Mouse (Mus musculus) left cerebral cortex, postnatal 36 days (tissue): Measurements from ENCODE around the gene Nme4. TPM values are rescaled to one million over a fixed set of nuclear protein-coding genes. Genes with fewer than 3 reads are reported as not detected.

Source experiments
- DNase-seq, 2 experiments: peaks; one replicate each; pipeline ENCODE4 v3.0.0; 2021 to 2022; ENCODE audit warnings: low spot score in 2 of 2, mixed read lengths in 1 of 2
- intact Hi-C: fragments of 180-260 bp; cut with DNase I; formaldehyde crosslinking; loops from one replicate; pipeline ENCODE4 v1.15.1; 2025
- total RNA-seq, 2 experiments: library from RNA; stranded (reverse); gene quantifications; 2 replicates each; pipeline ENCODE4 v1.2.3; 2021

Nme4 gene
- 1 to 10 TPM; 3.5 to 4.4 TPM for total RNA-seq

DNA sequence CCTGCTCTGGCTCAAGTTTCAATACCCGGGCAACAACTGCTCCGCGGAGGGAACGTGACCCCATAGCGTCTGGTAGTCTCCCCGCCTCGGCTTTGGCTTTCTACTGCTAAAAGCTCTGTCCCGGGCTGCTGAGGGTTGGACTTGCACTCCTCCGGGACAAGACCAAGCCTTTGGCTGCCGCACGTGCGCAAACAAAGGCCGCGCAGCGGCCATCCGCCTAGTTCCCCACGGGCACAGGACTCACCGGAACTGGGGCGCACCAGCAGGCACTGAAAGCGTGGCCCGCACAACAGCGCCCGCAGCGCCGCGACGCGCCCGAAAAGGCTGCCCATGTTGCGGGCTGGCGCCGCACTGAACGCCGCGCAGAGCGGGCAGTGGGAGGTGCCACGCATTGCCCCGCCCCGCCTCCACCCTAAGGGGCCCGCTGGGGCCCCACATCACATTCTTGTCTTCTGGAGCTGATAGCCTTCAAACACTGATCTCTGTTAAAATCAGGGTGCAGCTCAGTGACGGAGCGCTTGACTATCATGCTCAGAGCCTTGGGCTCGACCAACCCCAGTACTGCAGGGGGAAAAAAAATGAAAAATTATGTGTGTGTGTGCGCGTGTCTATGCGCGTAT is at the start of gene Nme4:
Gene Nme4 (minus strand): TSS at position 482 of the 620 bp plus-strand sequence.
- peak; percentile 68 to 75 for DNase-seq
- intact Hi-C loops = loop anchor here (10.0 kb wide), 1 partner anchor 210 kb away; the partner anchor contains the start of gene Wfikkn1

DNA sequence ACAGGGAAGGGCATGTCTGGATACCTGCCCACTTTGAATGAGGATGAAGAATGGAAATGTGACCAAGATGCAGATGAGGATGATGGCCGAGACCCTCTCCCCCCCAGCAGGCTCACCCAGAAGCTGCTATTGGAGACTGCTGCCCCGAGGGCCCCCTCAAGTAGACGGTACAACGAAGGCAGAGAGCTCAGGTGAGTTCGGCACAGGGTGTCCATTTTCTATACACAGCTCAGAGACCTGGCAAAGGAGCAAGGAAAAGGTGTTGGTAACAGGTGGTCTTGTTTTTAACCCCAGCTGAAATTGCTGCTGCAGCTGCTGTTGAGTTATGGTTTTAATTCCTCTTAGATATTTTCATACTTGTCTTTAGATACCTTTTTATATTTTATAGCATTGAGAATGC is 48.0 kb upstream of the Nme4 start:
- DNase-seq = no peak
- intact Hi-C loops = no loop called here

DNA sequence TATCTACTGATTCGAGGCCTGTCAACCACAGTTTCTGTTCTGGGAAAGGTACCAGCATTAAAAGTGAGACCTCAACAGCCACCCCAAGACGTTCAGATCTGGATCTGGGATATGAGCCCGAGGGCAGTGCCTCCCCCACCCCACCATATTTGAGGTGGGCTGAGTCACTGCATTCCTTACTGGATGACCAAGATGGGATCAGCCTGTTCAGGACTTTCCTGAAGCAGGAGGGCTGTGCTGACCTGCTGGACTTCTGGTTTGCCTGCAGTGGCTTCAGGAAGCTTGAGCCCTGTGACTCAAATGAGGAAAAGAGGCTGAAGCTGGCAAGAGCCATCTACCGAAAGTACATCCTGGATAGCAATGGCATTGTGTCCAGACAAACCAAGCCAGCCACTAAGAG is 47.4 kb upstream of the Nme4 start:
- no peak for DNase-seq
- intact Hi-C loops = no loop called here

DNA sequence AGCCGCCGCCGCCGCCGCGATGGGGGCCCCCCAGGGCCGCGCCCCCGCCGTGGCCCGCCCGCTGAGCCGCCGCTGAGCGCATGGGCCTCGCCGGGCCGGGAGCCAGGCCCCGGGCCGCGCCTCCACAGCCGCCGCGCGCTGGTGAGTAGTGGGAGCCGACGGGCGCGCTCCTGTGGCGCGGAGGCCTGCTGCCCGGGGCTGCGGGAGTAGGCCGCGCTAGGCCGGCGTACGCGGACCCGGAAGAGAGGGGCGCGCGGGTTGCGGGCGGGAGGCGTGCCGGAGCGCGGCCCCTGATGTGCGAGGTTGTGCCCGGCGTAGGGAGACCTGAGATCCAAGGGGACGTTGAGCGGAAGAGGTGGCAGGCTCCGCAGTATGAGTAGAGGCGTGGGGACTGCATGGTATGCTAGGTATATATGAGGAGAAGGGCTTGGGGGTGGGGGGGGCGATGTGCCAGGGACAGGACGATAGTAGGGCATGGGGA is 43.5 kb upstream of the Nme4 start:
- no peak for DNase-seq
- intact Hi-C loops = loop anchor here (5.0 kb wide), 1 partner anchor 103 kb away; the partner anchor contains the start of gene Fam234a

DNA sequence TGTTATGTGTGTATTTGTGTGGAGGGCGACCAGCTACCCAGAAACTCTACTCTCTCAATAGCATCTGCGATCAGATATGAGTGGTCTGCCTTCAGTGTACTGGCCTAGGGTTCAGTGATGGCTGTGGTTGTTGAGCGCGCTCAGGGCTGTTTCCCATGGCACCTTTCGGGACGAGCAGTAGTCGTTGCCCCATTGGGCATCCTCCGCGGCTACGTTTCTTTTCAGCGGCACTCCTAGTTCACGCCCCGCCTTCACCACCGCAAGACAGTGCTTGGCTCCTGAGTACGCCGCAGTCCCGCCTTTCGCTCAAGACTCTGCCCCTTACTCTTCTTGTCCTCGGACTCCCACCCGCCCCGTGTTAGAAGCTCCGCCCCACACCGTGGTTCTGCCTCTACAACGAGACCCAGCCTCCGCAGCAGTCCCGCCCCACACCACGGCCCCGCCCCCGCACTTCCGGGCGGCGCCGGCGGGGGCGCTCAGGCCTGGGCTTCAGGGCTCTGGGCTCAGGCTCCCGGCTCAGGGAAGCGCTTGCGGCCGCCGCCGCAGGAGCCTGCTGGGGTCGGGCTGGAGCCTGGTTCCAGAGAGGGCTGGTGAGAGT is 42.9 kb upstream of the Nme4 start, which contains the start of gene Axin1:
Gene Axin1 (plus strand): TSS at position 450 of the 598 bp plus-strand sequence.
- intact Hi-C loops = loop anchor here (5.0 kb wide), 1 partner anchor 104 kb away; the partner anchor contains the start of gene Fam234a
- DNase-seq = peak; percentile 91 to 94

DNA sequence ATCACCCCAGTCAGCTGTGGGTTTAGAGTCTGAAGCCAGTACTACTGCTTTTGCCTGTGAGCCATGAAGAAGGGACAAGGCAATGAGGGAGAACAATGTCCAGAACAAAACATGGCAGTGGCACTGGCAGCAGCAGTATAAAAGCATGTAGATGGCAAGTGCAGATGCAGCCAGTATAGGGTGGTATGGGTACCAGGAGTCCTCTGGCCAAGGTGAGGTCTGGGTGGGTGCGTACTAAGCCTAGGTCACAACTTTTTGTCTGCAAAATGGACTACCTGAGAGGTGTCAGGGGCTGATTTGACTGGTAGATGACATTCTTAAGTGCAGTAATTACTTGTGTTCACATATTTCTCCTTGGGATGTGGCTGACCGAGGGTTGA is 42.3 kb upstream of the Nme4 start:
- intact Hi-C loops = loop anchor here (5.0 kb wide), 1 partner anchor 105 kb away; the partner anchor contains the start of gene Fam234a
- DNase-seq = no peak

DNA sequence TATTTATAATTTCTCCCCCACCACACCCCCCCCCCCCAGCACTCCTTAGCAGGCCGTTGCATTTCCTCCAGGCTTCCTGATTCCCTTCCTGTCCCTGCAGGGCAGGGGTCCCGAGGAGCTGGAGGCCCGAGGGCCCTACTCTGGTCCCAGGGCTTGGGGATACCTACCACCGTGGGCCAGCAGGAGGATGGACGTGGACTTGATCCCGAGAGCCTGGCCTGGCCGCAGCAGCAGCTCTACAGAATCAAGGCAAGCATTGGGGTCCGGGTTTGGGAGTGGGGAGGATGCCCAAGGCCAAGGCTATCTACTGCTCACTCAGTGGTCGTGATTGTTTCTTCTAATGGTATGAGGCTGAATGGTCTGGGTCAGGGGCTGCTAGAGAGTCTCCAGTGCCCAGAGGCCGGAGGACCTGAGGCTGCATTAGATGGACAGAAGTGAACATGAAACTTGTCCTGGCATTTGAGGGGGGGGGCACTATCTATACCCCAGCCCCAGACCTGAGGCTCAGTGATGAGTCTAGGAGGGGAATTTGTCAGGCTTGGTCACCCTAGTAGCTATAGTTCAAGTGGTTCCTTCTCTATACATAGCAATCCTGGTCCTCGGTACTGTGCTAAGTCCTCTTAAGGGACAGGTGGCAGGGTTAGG is 41.8 kb upstream of the Nme4 start:
- no peak for DNase-seq
- intact Hi-C loops = loop anchor here (5.0 kb wide), 1 partner anchor 105 kb away; the partner anchor contains the start of gene Fam234a

DNA sequence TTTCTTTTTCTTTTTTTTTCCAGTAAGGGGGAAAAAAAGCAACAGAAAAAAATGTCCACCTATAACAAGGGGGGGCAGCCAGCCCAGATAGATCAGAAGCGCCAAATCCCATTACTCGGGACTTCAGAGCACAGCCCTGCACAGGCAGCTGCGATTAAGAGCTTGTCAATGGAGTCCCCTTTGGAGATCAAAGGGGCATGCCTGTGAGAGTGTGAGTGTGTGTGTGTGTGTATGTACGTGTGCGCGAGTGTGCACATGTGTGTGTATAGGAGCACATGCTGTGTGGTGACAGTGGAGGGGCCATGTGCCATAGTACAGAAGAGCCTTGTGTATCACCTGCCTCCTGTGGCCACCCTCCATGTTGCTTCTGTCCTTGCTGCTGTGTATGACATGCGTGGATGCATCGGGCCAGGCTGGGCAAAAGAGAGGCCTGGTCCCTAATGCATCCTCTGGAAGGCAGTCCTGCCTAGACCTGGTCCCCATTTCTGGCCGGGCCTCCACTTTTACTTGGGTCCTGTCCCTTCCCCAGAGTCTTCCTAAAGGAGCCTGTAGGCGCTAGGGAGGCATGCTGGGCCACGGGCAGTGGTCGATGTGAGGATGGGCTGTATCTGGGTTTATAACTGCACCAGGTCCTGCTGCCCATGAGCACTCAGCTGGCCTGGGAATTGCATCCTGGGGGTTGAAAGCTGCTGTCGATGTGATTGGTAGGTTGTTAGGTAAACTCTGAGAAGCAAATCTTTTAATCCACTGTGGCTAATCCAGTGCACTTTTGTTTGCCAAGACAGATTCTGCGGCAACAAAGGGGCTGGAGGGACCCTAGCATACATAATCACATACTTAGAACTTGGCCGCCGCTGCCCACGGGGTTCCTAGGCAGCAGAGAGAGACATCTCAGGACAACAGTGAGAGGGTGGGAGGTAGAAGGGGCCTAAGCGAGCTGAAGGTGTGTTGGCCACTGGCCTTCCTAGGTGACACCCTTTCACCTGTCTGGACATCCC is 36.8 kb upstream of the Nme4 start:
- no peak for DNase-seq
- intact Hi-C loops = no loop called here

DNA sequence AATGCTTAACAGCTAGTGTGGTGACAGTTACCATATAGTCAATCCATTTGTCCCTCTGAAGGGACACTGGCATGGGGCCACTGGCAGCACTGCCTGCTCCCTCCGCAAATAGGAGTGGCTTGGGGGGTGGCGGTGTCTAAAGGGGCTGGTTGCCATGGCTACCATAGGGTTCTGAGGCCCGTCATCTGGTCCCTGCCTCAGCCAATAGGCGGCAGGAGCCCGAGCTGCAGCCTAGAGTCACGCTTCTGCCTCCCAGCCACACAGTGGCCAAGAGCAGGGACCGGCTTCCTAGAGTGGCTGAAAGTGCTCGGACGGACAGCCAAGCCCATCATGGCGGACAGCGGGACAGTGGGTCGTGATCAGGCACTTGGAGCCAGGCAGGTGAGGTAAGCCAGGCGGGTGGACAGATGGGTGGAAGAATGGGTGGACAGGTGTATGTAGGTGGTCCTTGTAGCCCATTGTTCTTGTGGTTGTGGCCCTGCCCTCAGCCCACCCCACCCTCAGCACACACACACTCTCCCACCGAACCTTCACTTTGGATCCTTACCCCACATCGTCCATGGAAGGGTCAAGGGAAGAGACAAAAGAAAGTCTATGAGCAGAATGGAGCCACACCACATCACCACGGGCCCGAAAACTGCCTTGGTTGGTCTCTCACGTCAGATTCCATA is 35.8 kb upstream of the Nme4 start:
- intact Hi-C loops = no loop called here
- DNase-seq = no peak

DNA sequence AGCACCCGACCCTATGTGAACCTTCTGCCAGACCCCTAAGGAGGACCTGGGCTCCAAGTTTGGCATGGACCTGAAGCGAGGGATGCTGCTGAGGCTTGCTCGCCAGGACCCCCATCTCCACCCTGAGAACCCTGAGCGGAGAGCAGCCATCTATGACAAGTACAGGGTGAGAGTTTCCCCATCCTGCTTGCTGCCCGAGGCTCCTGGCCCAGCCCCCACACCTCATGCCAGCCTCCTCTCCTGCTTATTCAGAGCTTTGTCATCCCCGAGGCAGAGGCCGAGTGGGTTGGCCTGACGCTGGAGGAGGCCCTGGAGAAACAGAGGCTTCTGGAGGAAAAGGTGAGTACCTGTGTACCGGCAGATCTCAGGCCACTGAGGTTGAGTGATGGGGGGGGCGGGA is 29.8 kb upstream of the Nme4 start:
- intact Hi-C loops = no loop called here
- DNase-seq = no peak

DNA sequence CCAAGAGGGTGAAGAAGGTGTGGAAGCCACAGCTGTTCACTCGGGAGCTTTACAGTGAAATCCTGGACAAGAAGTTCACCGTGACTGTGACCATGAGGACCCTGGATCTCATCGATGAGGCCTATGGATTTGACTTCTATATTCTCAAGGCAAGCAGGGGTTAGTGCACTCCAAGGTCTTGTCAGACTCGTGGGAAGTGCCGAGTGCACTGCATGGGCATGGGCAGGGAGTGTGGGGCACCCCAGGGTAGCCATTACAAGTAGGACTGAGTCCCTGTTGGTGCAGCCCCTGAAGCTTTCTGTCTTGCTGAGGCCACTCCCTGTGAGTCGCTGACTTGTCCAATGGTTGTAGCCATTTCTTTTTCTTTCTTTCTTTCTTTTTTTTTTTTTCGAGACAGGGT is 29.2 kb upstream of the Nme4 start:
- intact Hi-C loops = no loop called here
- no peak for DNase-seq

DNA sequence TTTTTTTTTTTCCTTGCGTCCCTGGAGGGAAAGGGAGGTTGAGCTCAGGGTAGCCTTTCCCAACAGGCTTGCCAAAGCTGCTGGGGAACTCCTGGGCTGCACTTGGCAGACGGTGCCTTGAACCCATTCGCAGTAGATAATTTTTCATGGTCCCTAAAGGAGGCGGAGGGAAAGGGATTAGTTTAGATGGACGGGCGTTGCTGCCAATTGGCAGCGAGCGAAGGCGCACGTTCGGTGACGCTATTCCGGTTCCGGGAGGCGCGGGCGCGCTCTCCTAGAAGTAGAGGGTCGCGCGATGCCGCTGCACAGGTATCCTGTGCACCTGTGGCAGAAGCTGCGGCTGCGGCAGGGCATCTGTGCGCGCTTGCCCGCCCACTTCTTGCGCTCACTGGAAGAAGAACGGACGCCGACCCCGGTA is 27.9 kb upstream of the Nme4 start, which contains the start of gene Mrpl28:
Gene Mrpl28 (plus strand): TSS at position 234 of the 418 bp plus-strand sequence.
- intact Hi-C loops = no loop called here
- DNase-seq = peak; percentile 85 to 87

DNA sequence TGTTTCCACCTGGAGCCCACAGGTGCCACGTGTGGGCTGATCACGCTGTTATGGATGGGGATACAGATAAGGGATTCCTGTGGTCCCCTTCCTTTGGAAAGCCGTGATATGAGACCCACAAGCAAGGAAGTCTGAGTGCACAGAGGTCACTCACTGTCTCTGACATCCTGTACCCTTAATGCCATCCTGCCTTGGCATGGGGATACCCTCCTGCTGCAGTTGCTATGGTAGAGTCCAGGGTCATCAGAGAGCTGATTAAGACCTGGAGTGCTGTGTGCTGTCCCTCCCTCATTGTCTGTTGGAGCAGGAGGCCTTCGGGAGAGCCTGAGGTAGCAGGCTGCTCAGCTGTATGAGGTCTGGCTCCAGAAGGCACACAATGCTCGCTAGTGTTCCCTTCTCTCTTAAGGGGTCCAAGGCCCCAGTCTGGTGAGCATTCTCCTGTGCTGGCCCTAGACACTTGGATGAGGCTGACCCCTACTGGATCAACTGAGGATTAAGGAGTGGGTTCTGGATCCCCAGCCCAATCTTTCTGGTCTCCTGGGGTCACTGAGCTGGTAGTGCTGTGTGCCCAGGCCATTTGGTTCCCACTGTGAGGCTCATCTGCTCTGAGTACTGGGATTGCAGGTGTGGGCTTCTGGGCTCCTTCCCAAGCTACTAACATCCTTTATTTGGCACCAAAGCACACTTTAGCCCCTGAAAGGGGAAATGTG is 27.2 kb upstream of the Nme4 start:
- intact Hi-C loops = no loop called here
- no peak for DNase-seq

DNA sequence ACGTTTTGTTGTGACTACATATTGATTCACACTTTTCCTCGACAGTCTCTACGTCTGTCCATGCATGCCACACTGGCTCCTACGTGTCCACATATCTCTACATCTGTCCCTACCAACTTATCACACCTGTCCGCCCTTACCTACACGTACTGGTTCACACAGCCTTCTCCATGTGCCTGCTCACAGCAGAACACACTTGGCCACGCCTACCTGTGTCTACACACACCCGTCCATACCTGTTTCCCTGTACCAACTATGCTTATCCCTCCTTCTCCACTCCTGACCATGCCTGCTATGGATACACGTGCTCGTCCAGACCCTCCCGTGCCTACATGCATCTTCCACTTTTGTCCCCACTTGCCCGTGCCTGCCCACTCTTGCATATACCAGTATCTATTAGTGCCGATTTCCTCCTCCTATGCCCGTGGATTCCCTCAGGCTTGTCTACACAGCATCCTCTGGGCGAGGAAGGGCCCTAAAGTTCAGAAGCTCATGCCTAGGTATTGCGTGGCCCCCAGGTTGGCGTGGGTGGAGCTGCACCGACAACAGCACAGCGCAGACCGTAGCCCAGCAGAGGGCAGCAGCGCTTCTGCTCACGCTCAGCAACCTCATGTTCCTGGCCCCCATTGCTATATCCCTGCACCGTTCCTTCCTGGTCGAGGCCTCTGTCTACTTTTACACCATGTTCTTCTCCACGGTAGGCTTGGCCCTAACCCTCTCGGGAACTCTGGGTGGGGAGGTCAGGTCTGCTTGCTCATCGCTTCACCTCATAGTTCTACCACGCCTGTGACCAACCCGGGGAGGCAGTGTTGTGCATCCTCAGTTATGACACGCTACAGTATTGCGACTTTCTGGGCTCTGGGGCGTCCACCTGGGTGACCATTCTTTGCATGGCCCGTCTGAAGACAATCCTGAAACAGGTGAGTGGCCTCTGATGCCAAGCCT is 24.6 kb upstream of the Nme4 start:
- peak; percentile 35 to 44 for DNase-seq

DNA sequence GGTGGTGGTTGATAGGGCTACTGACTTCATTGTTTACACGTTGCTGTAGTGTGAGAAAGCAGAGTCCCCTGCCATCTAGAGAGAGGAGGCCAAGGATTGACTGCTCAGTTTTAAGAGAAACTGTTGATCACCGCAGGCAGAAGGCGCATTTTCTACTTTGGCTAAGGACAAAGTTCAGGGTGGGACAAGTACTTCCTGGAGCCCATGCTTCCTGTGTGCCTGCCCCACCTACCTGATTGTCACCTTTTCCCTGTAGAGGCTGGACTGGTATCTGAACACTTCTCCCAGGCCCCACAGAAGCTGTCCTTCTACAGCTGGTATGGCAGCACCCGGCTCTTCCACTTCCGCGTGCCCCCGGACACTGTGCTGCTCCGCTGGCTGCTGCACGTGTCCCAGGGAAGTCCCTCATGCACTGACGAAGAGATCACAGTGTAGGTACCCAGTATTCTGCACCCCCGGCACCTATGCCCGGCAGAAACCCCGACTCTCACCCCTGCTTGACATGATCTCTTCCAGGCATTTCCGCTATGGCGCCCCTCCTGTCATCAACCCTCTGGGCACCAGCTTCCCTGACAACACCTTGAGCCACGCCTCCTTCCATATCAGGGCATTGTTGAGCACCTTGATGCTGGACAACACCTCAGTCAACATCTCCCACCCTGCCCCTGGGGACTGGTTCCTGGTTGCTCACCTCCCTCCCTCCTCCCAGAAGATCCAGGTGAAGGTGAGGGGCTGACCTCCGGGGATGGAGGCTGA is 21.3 kb upstream of the Nme4 start:
- DNase-seq = no peak
- intact Hi-C loops = no loop called here

More for the DNA sequence above, 24.6 kb upstream of the Nme4 start:
- intact Hi-C loops = no loop called here

DNA sequence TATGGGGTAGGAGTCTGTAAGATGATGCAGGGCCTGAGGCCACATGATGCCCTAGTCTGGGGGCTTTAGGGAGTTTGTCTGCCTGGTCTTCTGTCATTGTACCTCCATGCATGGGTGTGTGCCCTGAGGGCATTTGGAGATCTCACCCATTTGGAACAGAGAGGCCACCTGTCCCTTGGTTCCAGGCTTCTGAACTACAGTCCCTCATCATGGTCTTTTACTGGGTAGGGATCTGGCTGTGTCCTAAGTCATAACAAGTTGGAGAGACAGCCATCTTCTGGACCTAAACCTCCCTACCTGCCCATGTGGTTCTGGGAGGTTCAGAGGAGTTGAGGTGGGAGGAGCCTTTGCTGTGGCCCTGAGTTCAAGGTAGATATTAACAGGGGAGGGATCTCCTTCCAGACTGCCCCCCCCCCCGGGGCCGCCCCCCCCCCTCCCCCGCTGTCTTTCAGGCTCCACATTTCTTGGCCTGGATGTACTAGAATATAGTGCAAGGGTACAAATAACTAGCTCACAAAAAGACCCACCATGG is 20.6 kb upstream of the Nme4 start:
- no peak for DNase-seq
- intact Hi-C loops = no loop called here
